Mouse (Mus musculus): ENCODE data around the gene Suclg2. TPM values are rescaled to one million over a fixed set of nuclear protein-coding genes. Genes with fewer than 3 reads are reported as not detected.

Suclg2 gene
- polyA plus RNA-seq, 1 experiment from 2014 or later = 83.0 TPM

GRCm38 (mm10) chr6:95719791-95720190 lies 1.2 kb upstream of the Suclg2 start:
- Histone ChIP-seq H3K9me3 (ENCODE audit: control insufficient read depth, low read length) (no peaks in the 10 kb centered on the region), H3K4me1 (replicated peaks; ENCODE audit: control insufficient read depth, insufficient read depth, low read length) (peaks cover 13% of the 10 kb centered on the region), H3K4me3 (ENCODE audit: low read depth, low read length) (no peak overlapping the region), H3K9ac (ENCODE audit: low read depth, low read length) (no peak overlapping the region), H3K27ac (ENCODE audit: low read depth, low read length) (no peak overlapping the region), H3K27me3 (replicated peaks; ENCODE audit: control insufficient read depth, insufficient read depth, low read length) (no peaks in the 10 kb centered on the region), H3K4me2 (no peak overlapping the region), H3K36me3 (ENCODE audit: control insufficient read depth, insufficient read depth, low read length) (no peaks in the 10 kb centered on the region)
- no peak for DNase-seq (ENCODE audit: low spot score)
- WGBS = 69% methylated on average over 3 of the region's 3 CpGs
- ATAC-seq (replicated peaks; ENCODE audit: low FRiP score) = no peak

- ATAC-seq (replicated peaks; ENCODE audit: low FRiP score) = peak; percentile 72
- peak overlapping the region; percentile 82 for H3K4me3 ChIP-seq (ENCODE audit: low read depth, low read length)
- DNase-seq (ENCODE audit: low spot score) = no peak
- H3K27me3 ChIP-seq (replicated peaks; ENCODE audit: control insufficient read depth, insufficient read depth, low read length) = no peaks in the 10 kb centered on the region
- no peak overlapping the region; the same call in 1 of the 2 replicates for H3K27ac ChIP-seq (ENCODE audit: low read depth, low read length)
- 0% methylated on average over 1 of the region's 1 CpGs for WGBS
- peaks cover 13% of the 10 kb centered on the region for H3K4me1 ChIP-seq (replicated peaks; ENCODE audit: control insufficient read depth, insufficient read depth, low read length)
- H3K4me2 ChIP-seq = peak overlapping the region; percentile 78
- peak overlapping the region; percentile 93; the same call in 1 of the 2 replicates for H3K9ac ChIP-seq (ENCODE audit: low read depth, low read length)
- no peaks in the 10 kb centered on the region for H3K36me3 ChIP-seq (ENCODE audit: control insufficient read depth, insufficient read depth, low read length)
- H3K9me3 ChIP-seq (ENCODE audit: control insufficient read depth, low read length) = no peaks in the 10 kb centered on the region
Measured at GRCm38 (mm10) chr6:95718969-95719333, 351 bp upstream of the Suclg2 start.

GRCm38 (mm10) chr6:95717071-95717470 lies 1.5 kb downstream of the Suclg2 start:
- 56% methylated on average over 3 of the region's 3 CpGs for WGBS
- Histone ChIP-seq H3K4me3 (ENCODE audit: low read depth, low read length) (no peak overlapping the region), H3K4me2 (peak overlapping the region; percentile 78)

GRCm38 (mm10) chr6:95716476-95716875 lies 2.1 kb downstream of the Suclg2 start:
- H3K4me3 ChIP-seq (ENCODE audit: low read depth, low read length) = no peak overlapping the region
- 86% methylated on average over 5 of the region's 5 CpGs for WGBS
- H3K36me3 ChIP-seq (ENCODE audit: control insufficient read depth, insufficient read depth, low read length) = no peaks in the 10 kb centered on the region
- H3K4me1 ChIP-seq (replicated peaks; ENCODE audit: control insufficient read depth, insufficient read depth, low read length) = peaks cover 16% of the 10 kb centered on the region
- ATAC-seq (replicated peaks; ENCODE audit: low FRiP score) = no peak
- H3K9me3 ChIP-seq (ENCODE audit: control insufficient read depth, low read length) = no peaks in the 10 kb centered on the region
- DNase-seq (ENCODE audit: low spot score) = no peak
- no peak overlapping the region for H3K4me2 ChIP-seq
- H3K27me3 ChIP-seq (replicated peaks; ENCODE audit: control insufficient read depth, insufficient read depth, low read length) = no peaks in the 10 kb centered on the region
- H3K27ac ChIP-seq (ENCODE audit: low read depth, low read length) = no peak overlapping the region
- no peak overlapping the region for H3K9ac ChIP-seq (ENCODE audit: low read depth, low read length)

More at GRCm38 (mm10) chr6:95717071-95717470, 1.5 kb downstream of the Suclg2 start:
- ATAC-seq (replicated peaks; ENCODE audit: low FRiP score) (no peak), DNase-seq (ENCODE audit: low spot score) (no peak)
- no peaks in the 10 kb centered on the region for H3K9me3 ChIP-seq (ENCODE audit: control insufficient read depth, low read length)
- no peaks in the 10 kb centered on the region for H3K27me3 ChIP-seq (replicated peaks; ENCODE audit: control insufficient read depth, insufficient read depth, low read length)
- H3K9ac ChIP-seq (ENCODE audit: low read depth, low read length) = no peak overlapping the region
- H3K36me3 ChIP-seq (ENCODE audit: control insufficient read depth, insufficient read depth, low read length) = no peaks in the 10 kb centered on the region
- H3K4me1 ChIP-seq (replicated peaks; ENCODE audit: control insufficient read depth, insufficient read depth, low read length) = peaks cover 16% of the 10 kb centered on the region
- H3K27ac ChIP-seq (ENCODE audit: low read depth, low read length) = no peak overlapping the region

GRCm38 (mm10) chr6:95713245-95713644 lies 5.4 kb downstream of the Suclg2 start:
- H3K4me2 ChIP-seq = no peak overlapping the region

GRCm38 (mm10) chr6:95712081-95712480 lies 6.5 kb downstream of the Suclg2 start:
- ATAC-seq (replicated peaks; ENCODE audit: low FRiP score) = no peak
- no peak for DNase-seq (ENCODE audit: low spot score)
- no peaks in the 10 kb centered on the region for H3K36me3 ChIP-seq (ENCODE audit: control insufficient read depth, insufficient read depth, low read length)
- H3K4me3 ChIP-seq (ENCODE audit: low read depth, low read length) = no peak overlapping the region
- H3K9ac ChIP-seq (ENCODE audit: low read depth, low read length) = no peak overlapping the region
- H3K4me2 ChIP-seq = no peak overlapping the region
- H3K27me3 ChIP-seq (replicated peaks; ENCODE audit: control insufficient read depth, insufficient read depth, low read length) = no peaks in the 10 kb centered on the region
- H3K4me1 ChIP-seq (replicated peaks; ENCODE audit: control insufficient read depth, insufficient read depth, low read length) = peaks cover 11% of the 10 kb centered on the region; the same call in 1 of the 2 replicates
- WGBS = 85% methylated on average over 4 of the region's 4 CpGs
- no peaks in the 10 kb centered on the region for H3K9me3 ChIP-seq (ENCODE audit: control insufficient read depth, low read length)
- no peak overlapping the region for H3K27ac ChIP-seq (ENCODE audit: low read depth, low read length)

More at GRCm38 (mm10) chr6:95713245-95713644, 5.4 kb downstream of the Suclg2 start:
- no peaks in the 10 kb centered on the region for H3K36me3 ChIP-seq (ENCODE audit: control insufficient read depth, insufficient read depth, low read length)
- DNase-seq (ENCODE audit: low spot score) = no peak
- WGBS = 58% methylated on average over 5 of the region's 5 CpGs
- no peak overlapping the region for H3K27ac ChIP-seq (ENCODE audit: low read depth, low read length)
- H3K4me3 ChIP-seq (ENCODE audit: low read depth, low read length) = no peak overlapping the region
- no peak for ATAC-seq (replicated peaks; ENCODE audit: low FRiP score)
- no peak overlapping the region for H3K9ac ChIP-seq (ENCODE audit: low read depth, low read length)
- H3K4me1 ChIP-seq (replicated peaks; ENCODE audit: control insufficient read depth, insufficient read depth, low read length) = peaks cover 12% of the 10 kb centered on the region; the same call in 1 of the 2 replicates
- H3K9me3 ChIP-seq (ENCODE audit: control insufficient read depth, low read length) = no peaks in the 10 kb centered on the region
- H3K27me3 ChIP-seq (replicated peaks; ENCODE audit: control insufficient read depth, insufficient read depth, low read length) = no peaks in the 10 kb centered on the region

GRCm38 (mm10) chr6:95711671-95712070 lies 6.9 kb downstream of the Suclg2 start:
- Histone ChIP-seq H3K9me3 (ENCODE audit: control insufficient read depth, low read length) (no peaks in the 10 kb centered on the region), H3K27me3 (replicated peaks; ENCODE audit: control insufficient read depth, insufficient read depth, low read length) (no peaks in the 10 kb centered on the region), H3K9ac (ENCODE audit: low read depth, low read length) (no peak overlapping the region), H3K4me3 (ENCODE audit: low read depth, low read length) (no peak overlapping the region), H3K27ac (ENCODE audit: low read depth, low read length) (no peak overlapping the region), H3K4me2 (no peak overlapping the region), H3K36me3 (ENCODE audit: control insufficient read depth, insufficient read depth, low read length) (no peaks in the 10 kb centered on the region), H3K4me1 (replicated peaks; ENCODE audit: control insufficient read depth, insufficient read depth, low read length) (peaks cover 8% of the 10 kb centered on the region; the same call in 1 of the 2 replicates)
- no peak for ATAC-seq (replicated peaks; ENCODE audit: low FRiP score)
- WGBS = 91% methylated on average over 3 of the region's 3 CpGs
- no peak for DNase-seq (ENCODE audit: low spot score)

GRCm38 (mm10) chr6:95710886-95711285 lies 7.7 kb downstream of the Suclg2 start:
- no peaks in the 10 kb centered on the region for H3K36me3 ChIP-seq (ENCODE audit: control insufficient read depth, insufficient read depth, low read length)
- H3K4me3 ChIP-seq (ENCODE audit: low read depth, low read length) = no peak overlapping the region
- DNase-seq (ENCODE audit: low spot score) (no peak), ATAC-seq (replicated peaks; ENCODE audit: low FRiP score) (no peak)
- whole genome bisulfite sequencing = 90% methylated on average over 6 of the region's 6 CpGs
- H3K27me3 ChIP-seq (replicated peaks; ENCODE audit: control insufficient read depth, insufficient read depth, low read length) = no peaks in the 10 kb centered on the region
- H3K4me2 ChIP-seq = no peak overlapping the region
- no peak overlapping the region for H3K27ac ChIP-seq (ENCODE audit: low read depth, low read length)
- H3K4me1 ChIP-seq (replicated peaks; ENCODE audit: control insufficient read depth, insufficient read depth, low read length) = peaks cover 3% of the 10 kb centered on the region; the same call in 1 of the 2 replicates
- H3K9me3 ChIP-seq (ENCODE audit: control insufficient read depth, low read length) = no peaks in the 10 kb centered on the region
- no peak overlapping the region for H3K9ac ChIP-seq (ENCODE audit: low read depth, low read length)

GRCm38 (mm10) chr6:95709531-95709930 lies 9.1 kb downstream of the Suclg2 start:
- Histone ChIP-seq H3K27ac (ENCODE audit: low read depth, low read length) (no peak overlapping the region), H3K36me3 (ENCODE audit: control insufficient read depth, insufficient read depth, low read length) (no peaks in the 10 kb centered on the region), H3K9ac (ENCODE audit: low read depth, low read length) (no peak overlapping the region), H3K9me3 (ENCODE audit: control insufficient read depth, low read length) (no peaks in the 10 kb centered on the region), H3K4me2 (no peak overlapping the region), H3K27me3 (replicated peaks; ENCODE audit: control insufficient read depth, insufficient read depth, low read length) (no peaks in the 10 kb centered on the region), H3K4me3 (ENCODE audit: low read depth, low read length) (no peak overlapping the region), H3K4me1 (replicated peaks; ENCODE audit: control insufficient read depth, insufficient read depth, low read length) (peaks cover 3% of the 10 kb centered on the region; the same call in 1 of the 2 replicates)
- WGBS = 43% methylated on average over 4 of the region's 4 CpGs
- no peak for ATAC-seq (replicated peaks; ENCODE audit: low FRiP score)
- DNase-seq (ENCODE audit: low spot score) = no peak
